Mouse (Mus musculus) thymus, postnatal 14 days (tissue): ENCODE results near the gene Tmem151b.

Experiments used
- DNase-seq: peaks from one replicate; pipeline ENCODE4 v3.0.0; 2021

Gene Tmem151b

DNA sequence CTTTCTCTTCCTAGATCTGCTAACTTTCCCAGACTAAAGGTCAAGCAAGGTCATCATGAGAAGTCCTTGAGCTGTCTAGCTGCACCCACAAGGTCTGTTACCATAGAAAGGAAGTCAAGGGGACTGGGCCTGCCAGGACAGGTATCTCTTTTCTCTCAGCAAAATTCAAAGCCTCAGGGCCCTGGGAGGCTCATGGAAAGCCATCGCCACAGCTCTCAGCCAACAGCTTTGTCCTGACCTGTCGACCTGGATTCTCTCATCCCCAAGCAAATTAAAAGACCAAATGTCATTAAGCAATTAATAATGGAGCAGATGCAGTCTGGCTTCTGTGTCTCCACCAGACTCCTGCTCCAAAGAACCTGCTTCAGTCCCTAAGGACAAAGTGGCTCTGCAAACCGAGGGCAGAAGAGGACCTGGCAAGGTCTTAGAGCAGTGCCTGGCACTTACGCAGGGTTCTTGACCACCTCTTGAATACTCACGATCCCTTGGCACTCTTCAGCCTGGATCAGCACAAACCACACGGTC lies 43.5 kb downstream of the Tmem151b start:
- DNase-seq = peak; percentile 14

DNA sequence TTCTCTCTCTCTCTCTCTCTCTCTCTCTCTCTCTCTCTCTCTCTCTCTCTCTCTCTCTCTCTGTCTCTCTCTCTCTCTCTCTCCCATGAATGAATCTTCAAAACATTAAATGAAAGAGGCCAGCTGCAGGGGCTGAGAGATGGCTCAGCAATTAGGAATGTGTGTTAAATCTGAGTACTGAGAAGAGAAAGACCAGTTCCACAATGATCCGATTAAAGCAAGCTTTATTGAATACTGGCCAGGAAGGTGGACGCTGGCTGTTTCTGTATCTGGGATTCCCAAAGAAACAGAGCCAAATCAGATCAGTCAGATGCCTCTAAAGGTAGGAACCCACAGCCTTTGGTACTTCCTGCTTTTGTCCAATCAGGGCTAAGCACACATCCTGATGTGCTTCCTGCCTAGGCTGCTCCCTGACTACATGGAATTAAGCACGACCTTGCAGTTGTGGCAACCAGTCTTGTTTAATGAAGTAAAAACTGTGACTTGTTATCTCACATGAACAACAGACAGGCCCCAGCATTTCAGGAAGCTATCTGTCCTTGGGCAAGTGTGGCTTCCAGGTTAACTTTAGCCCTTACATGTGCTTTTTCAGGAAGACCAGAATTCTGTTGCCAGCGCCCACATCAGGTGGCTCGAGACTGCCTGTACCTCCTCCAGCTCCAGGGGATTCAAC lies 46.0 kb downstream of the Tmem151b start:
- DNase-seq = peak; percentile 27

DNA sequence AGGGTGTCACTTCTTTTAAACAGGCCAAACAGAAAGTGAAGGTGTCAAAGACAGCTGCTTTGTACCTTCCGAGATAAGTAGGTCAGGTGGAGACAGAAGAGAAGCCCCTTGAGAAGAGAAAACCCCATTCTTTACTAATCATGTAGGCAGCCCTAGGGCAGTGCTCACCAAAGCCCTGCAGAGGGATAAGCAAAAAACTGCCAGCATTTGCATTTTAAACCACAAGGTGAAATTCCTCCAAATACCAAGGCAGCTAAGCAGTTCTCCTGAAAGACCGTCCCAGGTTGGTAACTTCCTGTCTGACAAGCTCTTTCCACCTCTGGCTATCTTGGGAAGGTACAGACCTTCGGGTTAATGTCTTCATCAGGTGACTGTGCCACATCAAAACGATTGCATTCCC lies 47.2 kb downstream of the Tmem151b start:
- peak; percentile 24 for DNase-seq

DNA sequence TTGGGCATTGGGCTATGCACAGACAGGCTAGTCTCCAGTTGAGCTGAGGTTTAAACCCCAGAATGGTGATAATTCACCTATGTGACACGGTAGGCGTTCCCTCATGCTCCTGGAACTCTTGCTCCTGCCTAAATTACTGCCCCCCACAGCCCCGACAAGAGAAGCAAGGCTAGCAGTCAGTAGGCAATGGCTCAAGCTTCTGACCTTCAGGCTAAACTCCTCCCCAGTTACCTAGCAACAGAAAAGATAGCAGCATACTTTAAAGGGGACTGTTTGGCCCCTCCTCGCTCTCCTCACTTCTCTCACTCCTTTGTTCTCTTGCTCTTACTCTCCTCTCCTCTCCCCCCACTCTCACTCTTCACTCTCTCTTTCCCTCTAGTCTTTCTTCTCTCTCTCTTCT lies 48.5 kb downstream of the Tmem151b start:
- DNase-seq = no peak

DNA sequence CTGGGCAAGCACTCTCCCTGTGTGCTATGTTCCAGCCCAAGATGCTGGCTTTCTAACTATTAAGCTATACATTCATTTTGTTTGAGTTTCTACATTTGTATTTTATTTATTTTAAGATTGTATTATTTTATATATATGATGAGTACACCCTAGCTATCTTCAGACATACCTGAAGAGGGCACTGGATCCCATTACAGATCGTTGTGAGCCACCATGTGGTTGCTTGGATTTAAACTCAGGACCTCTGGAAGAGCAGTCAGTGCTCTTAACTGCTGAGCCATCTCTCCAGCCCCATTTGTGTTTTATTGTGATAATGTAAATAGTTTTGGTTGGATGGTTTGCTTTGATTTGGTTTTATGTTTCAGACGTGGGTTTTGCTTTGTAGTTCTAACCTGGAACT lies 50.0 kb downstream of the Tmem151b start:
- DNase-seq = no peak

DNA sequence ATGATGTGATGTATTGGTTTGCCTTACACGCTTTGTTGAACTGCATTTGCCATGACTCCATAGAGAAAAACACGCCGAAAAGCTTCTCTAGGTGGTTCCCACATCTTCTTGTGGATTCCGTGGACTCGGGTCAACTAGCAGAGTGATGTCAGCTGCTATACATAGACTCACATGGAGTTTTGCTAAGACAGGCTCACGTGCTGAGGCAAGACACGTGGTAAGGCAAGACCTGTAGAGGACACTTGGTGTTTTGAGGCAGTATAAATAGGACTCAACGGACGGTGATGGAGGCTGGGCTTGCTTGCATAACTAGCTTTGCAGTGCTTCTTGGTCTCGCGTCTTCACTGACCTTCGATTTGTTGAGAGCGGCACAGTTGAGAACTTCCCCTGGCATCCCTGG lies 51.1 kb downstream of the Tmem151b start:
- no peak for DNase-seq

DNA sequence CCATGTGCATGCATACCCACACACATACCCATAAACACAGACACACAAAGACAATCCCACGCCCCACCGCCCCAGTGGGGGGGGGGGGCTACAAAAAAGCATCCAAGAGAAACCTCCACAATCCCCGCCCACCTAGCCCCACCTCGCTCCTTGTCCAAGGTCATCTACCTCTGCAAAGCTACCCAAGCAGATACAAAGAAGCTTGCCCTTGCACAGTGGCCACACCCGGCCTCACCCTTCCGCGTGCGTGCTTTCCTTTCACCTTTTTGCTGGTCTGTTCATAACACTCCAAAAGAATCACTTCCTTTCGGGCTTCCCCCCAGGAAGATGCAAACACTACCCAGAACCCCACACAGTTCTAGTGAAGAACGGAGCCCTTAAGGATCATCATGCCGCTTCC lies 54.1 kb downstream of the Tmem151b start:
- DNase-seq = no peak
